Mouse (Mus musculus): ENCODE measurements at regions not wholly inside any gene's neighbourhood (a gene's known extent, or its start where the extent isn't known, plus 50 kb on each side); places are given as distances from the start of the nearest gene placed in this dataset.

DNA sequence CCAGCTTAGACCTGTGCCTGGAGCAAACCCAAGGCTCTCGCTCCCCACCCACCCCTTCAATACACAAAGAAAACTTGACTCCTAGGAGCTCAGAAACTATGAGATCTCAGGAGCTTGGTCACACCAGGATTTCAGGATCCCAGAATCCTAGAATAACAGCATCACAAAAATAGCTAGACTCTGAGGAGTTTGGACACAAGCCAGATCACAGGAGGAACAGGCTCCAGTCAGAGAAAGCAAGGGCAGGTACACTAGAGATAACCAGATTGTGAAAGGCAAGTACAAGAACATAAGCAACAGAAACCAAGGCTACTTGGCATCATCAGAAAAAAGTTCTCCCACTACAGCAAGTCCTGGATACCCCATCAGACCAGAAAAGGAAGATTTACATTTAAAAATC lies 221.5 kb downstream of the Epha7 start:
- no peak for DNase-seq (ENCODE audit: low read depth, low spot score)

DNA sequence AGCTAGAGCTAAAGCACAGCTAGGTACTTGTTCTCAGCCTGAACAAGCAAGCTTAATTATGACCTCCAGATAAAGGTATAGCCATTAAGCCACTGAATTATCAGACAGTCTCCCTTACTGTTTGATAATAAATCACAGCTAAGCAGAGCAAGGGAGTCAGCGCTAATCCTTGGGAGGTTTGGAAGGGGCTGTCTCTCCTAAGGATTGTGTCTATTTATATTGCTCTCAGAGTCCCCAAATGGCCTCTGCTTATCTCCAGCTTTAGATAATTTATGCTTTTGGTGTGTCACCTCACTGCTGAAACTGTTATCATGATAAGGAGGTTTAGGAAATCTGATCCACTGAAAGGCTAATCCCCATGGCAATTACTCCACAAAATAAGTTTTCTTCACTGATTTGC lies 227.1 kb downstream of the Epha7 start:
- DNase-seq (ENCODE audit: low read depth, low spot score): no peak

DNA sequence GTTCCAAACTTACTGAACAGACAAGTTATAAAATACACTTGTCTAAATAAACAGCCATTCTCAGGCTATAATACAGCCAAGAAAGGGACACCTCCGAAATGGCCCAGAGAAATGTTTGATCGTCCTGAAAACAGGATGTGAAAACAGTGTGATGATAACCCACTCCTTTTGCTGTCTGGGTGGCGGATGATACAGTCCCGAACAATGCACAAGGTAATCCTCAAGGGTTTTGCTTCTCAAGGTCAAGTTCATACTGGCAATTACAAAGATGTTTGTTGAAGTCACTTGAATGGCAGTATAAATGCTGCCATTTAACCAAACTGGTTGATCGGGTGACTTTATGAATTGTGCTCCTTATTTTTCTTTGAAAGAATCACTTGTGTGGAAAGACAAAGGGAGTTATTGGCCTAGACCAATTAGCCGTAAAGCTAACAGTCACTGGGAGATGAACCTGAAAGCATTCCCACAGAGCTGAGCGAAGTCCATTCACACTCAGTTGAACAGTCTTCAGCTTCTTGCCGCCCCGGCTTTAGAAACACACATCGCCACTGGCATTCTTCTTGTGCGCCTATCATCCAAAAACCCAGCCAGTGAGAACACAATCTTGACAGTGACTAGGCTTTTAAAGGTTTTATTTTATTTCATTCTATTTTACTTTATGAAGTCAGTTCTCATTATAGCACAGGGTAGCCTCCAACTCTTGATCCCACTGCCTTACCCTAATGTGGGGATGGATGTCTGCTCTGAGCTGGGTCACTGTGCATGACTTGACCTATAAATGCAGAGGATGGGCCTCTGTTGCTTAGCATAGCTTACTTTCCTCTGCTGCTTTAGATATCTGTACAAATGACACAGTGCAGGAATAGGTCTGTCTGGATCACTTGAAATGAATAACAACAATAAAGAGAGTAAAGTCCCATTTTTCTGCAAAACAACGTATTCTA lies 256.0 kb downstream of the Epha7 start:
- DNase-seq (ENCODE audit: low read depth, low spot score): no peak

GRCm38 (mm10) chr4:29074204-29074603 lies 261.3 kb downstream of the Epha7 start:
- DNase-seq (ENCODE audit: low read depth, low spot score): no peak

GRCm38 (mm10) chr4:29074851-29075250 lies 261.9 kb downstream of the Epha7 start:
- no peak for DNase-seq (ENCODE audit: low read depth, low spot score)

GRCm38 (mm10) chr4:29076683-29077082 lies 263.8 kb downstream of the Epha7 start:
- DNase-seq (ENCODE audit: low read depth, low spot score): no peak

GRCm38 (mm10) chr4:29078391-29078790 lies 265.5 kb downstream of the Epha7 start:
- DNase-seq (ENCODE audit: low read depth, low spot score): no peak

DNA sequence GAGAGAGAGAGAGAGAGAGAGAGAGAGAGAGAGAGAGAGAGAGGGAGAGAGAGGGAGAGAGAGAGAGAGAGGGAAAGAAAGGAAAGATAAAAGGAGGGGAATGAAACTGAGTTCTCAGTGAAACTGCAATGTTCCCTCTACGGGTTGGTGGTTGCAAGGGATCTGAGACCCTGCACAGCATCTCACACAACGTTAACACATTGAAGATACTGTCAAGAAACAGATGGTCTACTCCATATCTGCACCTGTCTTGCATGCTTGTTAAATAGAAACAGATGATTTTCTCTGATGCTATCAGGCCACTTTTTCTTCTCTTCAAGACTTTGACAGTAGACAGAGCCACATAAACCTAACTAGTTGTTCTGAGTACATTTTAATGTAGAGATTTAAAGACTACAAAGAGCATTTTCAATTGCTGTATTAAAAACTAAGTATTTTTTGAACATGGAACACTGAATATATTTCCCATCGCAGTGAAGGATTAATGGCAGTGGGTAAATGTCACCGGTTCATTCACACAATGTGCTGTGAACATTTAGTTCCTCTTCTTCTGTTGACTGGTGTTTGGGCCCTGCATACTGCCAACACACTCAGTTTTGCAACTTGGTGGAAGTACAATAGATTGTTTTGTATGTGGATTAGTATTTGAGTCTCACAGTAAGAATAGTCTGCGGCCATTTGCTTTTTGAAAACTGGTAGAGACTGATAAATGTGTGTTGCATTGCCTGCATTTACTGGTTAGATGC lies 270.8 kb downstream of the Epha7 start:
- no peak for DNase-seq (ENCODE audit: low read depth, low spot score)

- DNase-seq (ENCODE audit: low read depth, low spot score): no peak
Measured at GRCm38 (mm10) chr4:29090949-29091348, 278.0 kb downstream of the Epha7 start.

DNA sequence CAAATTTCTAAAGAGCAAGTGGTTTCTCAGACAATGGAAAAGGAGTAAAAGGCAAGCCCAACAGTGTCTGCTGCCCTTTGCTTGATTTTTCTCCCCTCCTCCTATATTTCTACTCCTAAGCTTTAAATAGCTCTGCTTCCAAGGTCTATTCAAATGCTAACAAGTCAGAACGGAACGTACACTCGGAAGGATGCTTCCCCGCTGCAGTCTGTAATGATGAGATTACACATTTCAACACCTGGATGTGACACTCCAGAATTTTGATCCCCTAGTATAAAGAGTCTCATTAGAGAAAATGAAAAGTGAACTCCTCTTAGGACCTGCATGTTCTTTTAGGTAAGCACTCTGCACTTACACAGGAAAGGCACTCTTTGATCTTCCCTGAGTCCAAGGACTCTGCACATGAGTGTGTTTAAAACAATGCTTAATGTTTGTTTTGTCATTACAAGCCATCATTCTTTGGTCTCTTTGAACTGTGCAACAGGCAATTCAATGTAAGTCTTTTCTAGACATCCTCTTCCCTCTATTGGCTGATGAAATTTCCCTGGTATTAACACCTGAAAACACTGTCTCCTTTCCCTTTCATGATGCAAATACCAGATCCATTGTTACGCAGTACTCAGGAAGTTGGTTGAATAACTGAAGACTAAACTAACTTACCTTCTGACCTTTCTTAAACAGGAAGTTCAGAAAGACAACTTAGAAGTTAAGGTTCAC lies 278.7 kb downstream of the Epha7 start:
- DNase-seq (ENCODE audit: low read depth, low spot score): no peak

DNA sequence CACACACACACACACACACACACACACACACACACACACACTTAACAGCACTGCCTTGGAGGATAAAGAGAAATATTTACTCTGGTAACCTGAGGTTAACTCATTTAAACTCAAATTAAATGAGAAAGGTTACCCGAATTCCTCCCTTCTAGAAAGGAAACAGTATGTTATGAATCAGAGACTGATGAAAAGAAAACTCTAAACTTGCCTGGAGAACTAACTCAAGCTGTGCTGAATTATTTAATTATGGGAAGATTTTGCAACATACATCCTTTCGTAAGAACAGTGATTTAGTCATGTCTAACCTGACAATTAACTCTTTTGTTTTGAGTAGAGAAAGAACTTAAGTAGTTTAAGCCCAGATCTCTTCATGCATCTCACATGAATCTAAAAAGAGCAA lies 289.4 kb downstream of the Epha7 start:
- DNase-seq (ENCODE audit: low read depth, low spot score): no peak

- DNase-seq (ENCODE audit: low read depth, low spot score): no peak
Measured at GRCm38 (mm10) chr4:29103414-29103813, 290.5 kb downstream of the Epha7 start.

- DNase-seq (ENCODE audit: low read depth, low spot score): no peak
Measured at GRCm38 (mm10) chr4:29112552-29112951, 299.6 kb downstream of the Epha7 start.

- DNase-seq (ENCODE audit: low read depth, low spot score): no peak
Measured at GRCm38 (mm10) chr4:29117025-29117424, 304.1 kb downstream of the Epha7 start.

DNA sequence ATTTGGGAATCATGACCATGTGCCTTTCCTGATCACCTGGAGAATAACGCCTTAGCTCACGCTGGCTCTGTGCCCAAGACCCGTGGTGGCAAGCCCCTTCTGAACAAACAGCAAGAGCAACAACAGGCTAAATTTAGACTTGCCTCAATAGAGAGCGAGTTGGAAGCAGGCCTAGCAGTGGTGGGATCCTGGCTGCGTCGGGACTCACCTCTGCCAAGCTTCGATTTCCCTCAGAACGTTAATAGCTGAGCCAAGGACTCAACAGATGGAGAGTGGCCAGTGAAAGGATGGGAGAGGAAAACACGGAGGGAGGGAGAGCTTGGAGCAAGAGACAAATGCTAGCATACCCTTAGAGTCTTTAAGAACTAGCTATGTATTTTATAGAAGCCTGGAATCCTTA lies 305.0 kb downstream of the Epha7 start:
- DNase-seq (ENCODE audit: low read depth, low spot score): no peak

GRCm38 (mm10) chr4:29118679-29119479 lies 305.9 kb downstream of the Epha7 start:
- DNase-seq (ENCODE audit: low read depth, low spot score): no peak

GRCm38 (mm10) chr4:29119480-29120153 lies 306.7 kb downstream of the Epha7 start:
- no peak for DNase-seq (ENCODE audit: low read depth, low spot score)

- no peak for DNase-seq (ENCODE audit: low read depth, low spot score)
Measured at GRCm38 (mm10) chr4:29123697-29124377, 310.9 kb downstream of the Epha7 start.

- DNase-seq (ENCODE audit: low read depth, low spot score): no peak
Measured at GRCm38 (mm10) chr4:29130485-29130884, 317.6 kb downstream of the Epha7 start.

Data from forelimb bud, embryonic 11.5 days (tissue).